Mouse (Mus musculus) left cerebral cortex, adult 2 months (tissue): ENCODE results near the gene Sorbs1. TPM values are rescaled to one million over a fixed set of nuclear protein-coding genes. Genes with fewer than 3 reads are reported as not detected.

Experiments used
- DNase-seq, 2 experiments: peaks; one replicate each; pipeline ENCODE4 v3.0.0; 2021 to 2022; ENCODE audit warnings: low spot score in 2 of 2, mixed read lengths in 1 of 2; ENCODE audit errors: extremely low spot score in 1 of 2
- H3K27ac ChIP-seq: fragments of 200-600 bp; 2 replicates; pipeline ENCODE4 v1.8.1; 2022
- H3K4me3 ChIP-seq: fragments of 200-600 bp; 2 replicates; pipeline ENCODE4 v1.8.1; 2022
- CTCF ChIP-seq: fragments of 200-600 bp; IDR thresholded peaks from 2 replicates; pipeline ENCODE4 v1.8.1; 2022; ENCODE audit warnings: antibody characterized with exemption, mild to moderate bottlenecking, moderate library complexity
- intact Hi-C: fragments of 180-260 bp; cut with DNase I; formaldehyde crosslinking; loops from one replicate; pipeline ENCODE4 v1.15.1; 2025
- total RNA-seq, 2 experiments: library from RNA; stranded (reverse); gene quantifications; 2 replicates each; pipeline ENCODE4 v1.2.3; 2021

The Sorbs1 gene
- total RNA-seq, 2 experiments from 2014 or later, result 160 to 161 TPM

- no peak for TF ChIP-seq CTCF
- intact Hi-C loops, result no loop called here
- no peak for DNase-seq
- no peak overlapping the region for H3K4me3 ChIP-seq
- H3K27ac ChIP-seq, result no peak overlapping the region
Measured at GRCm38 (mm10) chr19:40410511-40410910, 103.1 kb downstream of the Sorbs1 start.

- no peak overlapping the region for H3K27ac ChIP-seq
Measured at GRCm38 (mm10) chr19:40410109-40410508, 103.5 kb downstream of the Sorbs1 start.

GRCm38 (mm10) chr19:40409500-40410035 is 104.0 kb downstream of the Sorbs1 start:
- Histone ChIP-seq H3K4me3 (no peak overlapping the region), H3K27ac (no peak overlapping the region)
- TF ChIP-seq CTCF, result no peak
- no peak for DNase-seq
- intact Hi-C loops, result no loop called here

More at GRCm38 (mm10) chr19:40410109-40410508, 103.5 kb downstream of the Sorbs1 start:
- no peak overlapping the region for H3K4me3 ChIP-seq
- intact Hi-C loops, result no loop called here
- no peak for TF ChIP-seq CTCF
- no peak for DNase-seq

DNA sequence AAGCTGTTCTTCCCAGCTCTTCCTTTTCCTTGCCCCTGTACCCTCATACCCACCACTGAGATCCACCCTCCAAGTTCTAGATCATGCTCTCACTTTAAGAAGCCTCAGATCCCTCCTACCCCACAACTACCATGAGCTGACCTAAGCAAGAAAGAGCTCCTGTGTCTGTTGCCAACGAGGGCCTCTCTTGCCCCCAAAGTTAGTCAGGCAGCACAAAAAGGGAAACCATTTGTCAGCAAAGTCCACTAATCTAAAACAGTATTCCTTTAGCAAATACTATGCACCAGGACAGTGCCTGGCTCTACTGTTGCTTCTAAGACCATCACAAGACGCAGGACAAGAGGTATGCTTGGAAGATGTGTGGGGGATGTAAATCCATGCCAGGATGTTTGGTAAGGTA is 106.4 kb downstream of the Sorbs1 start:
- intact Hi-C loops, result no loop called here
- Histone ChIP-seq H3K27ac (no peak overlapping the region), H3K4me3 (no peak overlapping the region)
- DNase-seq, result no peak
- TF ChIP-seq CTCF, result no peak

- no peak overlapping the region for H3K4me3 ChIP-seq
- no peak for DNase-seq
- no peak overlapping the region for H3K27ac ChIP-seq
- intact Hi-C loops, result no loop called here
- TF ChIP-seq CTCF, result no peak
Measured at GRCm38 (mm10) chr19:40406661-40407060, 106.9 kb downstream of the Sorbs1 start.

- no peak for TF ChIP-seq CTCF
- H3K27ac ChIP-seq, result peak overlapping the region; percentile 47; the same call in 1 of the 2 replicates
- DNase-seq, result no peak
- no peak overlapping the region for H3K4me3 ChIP-seq
- intact Hi-C loops, result no loop called here
Measured at GRCm38 (mm10) chr19:40405808-40406207, 107.8 kb downstream of the Sorbs1 start.

- DNase-seq, result no peak
- no peak overlapping the region for H3K27ac ChIP-seq
- peak; percentile 47 for TF ChIP-seq CTCF
- no peak overlapping the region for H3K4me3 ChIP-seq
- intact Hi-C loops, result no loop called here
Measured at GRCm38 (mm10) chr19:40404582-40404981, 109.0 kb downstream of the Sorbs1 start.

DNA sequence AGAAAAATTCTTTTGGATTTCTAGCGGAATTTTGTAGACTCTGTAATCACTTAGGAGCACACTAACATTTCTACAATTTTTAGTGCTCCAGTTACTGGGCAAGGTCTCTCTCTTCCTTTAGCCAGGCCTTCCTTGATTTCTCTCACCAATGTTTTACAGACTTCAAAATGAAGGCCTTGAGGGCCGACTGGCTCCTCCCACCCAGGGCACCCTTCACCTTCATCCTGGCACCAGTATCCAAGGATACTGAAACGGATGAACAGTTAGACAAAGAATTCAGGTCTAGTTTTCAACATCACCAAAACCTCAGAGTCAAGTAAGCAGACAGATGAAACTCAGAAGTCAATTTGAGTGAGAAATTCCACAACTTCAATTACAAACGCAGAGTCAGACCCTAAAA is 109.6 kb downstream of the Sorbs1 start:
- no peak overlapping the region for H3K4me3 ChIP-seq
- no peak for DNase-seq
- no peak for TF ChIP-seq CTCF
- intact Hi-C loops, result no loop called here
- no peak overlapping the region for H3K27ac ChIP-seq

DNA sequence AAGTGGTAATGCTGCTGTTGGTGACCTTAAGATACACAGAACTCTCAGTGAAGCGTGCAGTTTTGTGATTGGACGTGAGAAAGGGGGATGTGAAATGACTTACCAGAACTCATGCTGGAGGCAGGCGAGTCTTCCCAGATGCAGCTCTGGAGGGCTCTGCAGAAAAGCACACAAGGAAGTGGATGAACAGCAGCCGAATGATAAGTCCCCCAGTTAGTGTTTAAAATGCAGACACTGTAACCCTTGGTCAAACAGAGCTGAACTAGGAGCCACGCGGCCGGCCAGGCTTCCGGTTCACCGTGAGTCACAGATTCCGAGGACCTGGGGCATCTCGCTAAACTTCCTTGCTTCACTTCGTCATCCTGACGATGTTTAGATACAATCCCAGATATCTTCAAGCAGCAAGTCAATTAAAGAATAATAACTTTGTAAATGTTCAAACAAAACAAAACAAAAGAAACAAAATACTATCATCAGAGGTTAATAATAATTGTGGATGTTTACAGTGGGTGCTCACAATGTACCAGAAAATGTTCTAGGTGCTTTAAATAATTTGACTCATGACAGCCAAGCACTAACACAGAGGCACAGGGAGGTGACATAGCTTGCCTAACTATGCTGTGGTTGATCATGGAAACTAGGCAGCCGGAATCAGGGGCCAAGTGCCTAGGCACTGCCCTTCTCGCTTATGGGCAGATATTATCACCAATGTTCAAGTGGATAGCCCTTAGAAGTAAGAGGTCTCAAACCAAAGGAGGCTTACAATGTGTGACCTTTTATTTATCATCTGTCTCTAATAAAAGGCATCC is 111.2 kb downstream of the Sorbs1 start:
- no peak overlapping the region for H3K4me3 ChIP-seq
- DNase-seq, result no peak
- no peak for TF ChIP-seq CTCF
- H3K27ac ChIP-seq, result no peak overlapping the region
- intact Hi-C loops, result no loop called here

- no peak for TF ChIP-seq CTCF
- peak overlapping the region; percentile 8; the same call in 1 of the 2 replicates for H3K27ac ChIP-seq
- no peak for DNase-seq
- no peak overlapping the region for H3K4me3 ChIP-seq
- intact Hi-C loops, result no loop called here
Measured at GRCm38 (mm10) chr19:40401213-40401612, 112.4 kb downstream of the Sorbs1 start.

GRCm38 (mm10) chr19:40400426-40401030 is 113.1 kb downstream of the Sorbs1 start:
- intact Hi-C loops, result no loop called here
- TF ChIP-seq CTCF, result no peak
- DNase-seq, result no peak
- Histone ChIP-seq H3K4me3 (no peak overlapping the region), H3K27ac (no peak overlapping the region; the same call in 1 of the 2 replicates)

DNA sequence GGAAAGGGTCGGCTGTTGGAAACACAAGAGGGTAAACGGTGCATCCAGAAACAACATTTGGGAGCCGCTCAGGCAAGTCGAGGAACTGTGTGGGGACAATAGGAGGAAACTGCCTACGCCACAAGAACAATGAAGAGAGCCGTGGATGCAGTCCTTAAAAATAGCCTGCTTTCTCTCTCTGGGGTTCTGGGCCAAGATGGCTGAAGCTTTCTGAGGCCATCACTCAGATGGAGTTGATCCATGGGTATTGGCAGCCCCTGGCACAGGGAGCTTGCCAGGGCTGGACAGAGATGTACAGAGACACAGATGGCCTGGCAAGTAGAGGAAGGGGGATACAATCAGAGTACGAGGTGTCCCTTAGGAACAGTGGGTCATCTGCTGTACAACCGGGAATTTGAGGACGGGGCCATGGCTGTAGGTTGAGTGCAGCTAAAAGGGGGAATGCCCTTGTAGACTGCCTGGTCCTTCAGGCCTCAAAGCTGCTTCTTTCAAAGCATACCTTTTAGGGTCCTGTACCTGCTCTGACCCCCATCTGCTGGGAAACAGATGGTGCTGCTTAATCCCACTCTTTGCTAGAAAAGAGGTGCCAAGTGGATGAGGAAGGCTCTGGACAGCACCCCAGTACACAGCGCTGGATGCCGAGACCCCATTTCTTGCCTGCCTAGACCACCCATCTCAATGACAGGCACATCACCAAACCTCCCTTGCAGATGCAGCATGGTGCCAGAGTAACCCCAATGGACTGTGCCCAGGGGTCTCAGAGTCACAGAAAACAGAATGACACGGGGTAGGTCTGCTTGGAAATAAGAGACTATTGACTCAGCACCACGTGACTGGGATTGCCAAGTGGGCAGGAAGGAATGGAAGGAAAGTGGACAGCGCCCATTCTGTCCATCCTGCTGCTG is 117.6 kb downstream of the Sorbs1 start:
- no peak for TF ChIP-seq CTCF
- Histone ChIP-seq H3K27ac (peak overlapping the region; percentile 66), H3K4me3 (no peak overlapping the region)
- DNase-seq, result no peak
- intact Hi-C loops, result no loop called here
